Comparison of ENCODE assay signal across 35 mouse cellular contexts in genomic region chr11:31974132-31974531, GRCm38 (mm10). TPM values are rescaled to one million over a fixed set of nuclear protein-coding genes. Genes with fewer than 3 reads are reported as not detected.
"Had no signal": no experiment of that assay in that cellular context is flagged by ENCODE, and none has a peak within 500 bp of the region (broad histone marks: within the 10 kb centered on the region; RNA-seq: fewer than 3 reads in every experiment).

No protein-coding gene starts in this region.

- ATAC-seq: liver, embryonic 12.5 days; liver, postnatal 0 days; lung, postnatal 0 days; midbrain, embryonic 13.5 days; midbrain, embryonic 15.5 days; midbrain, embryonic 16.5 days had no signal

- DNase-seq: left cerebral cortex, postnatal 4 days; liver; liver, embryonic 13.5 days; liver, postnatal 0 days; lung, adult 18-20 months; lung, adult 2 months; lung, postnatal 14 days; lung, postnatal 36 days; midbrain, embryonic 14.5 days had no signal

RNA-seq across cellular contexts. Expression of gene 4930524B15Rik, which starts 8.7 kb away (rescaled TPM):
- total RNA-seq: left cerebral cortex, adult 8-10 months; left cerebral cortex, postnatal 14 days; left cerebral cortex, postnatal 25 days; left cerebral cortex, postnatal 4 days; liver, adult 2 months; megakaryocyte progenitor cell, adult 5-6 weeks; megakaryocyte, adult 5-6 weeks; megakaryocyte-erythroid progenitor cell, adult 5-6 weeks; midbrain, postnatal 0 days; monocyte, adult 5-6 weeks had no signal
- polyA plus RNA-seq: limb, embryonic 12.5 days; limb, embryonic 15.5 days; liver, adult 2 months; liver, embryonic 11.5 days; liver, embryonic 12.5 days; liver, embryonic 13.5 days; liver, embryonic 14.5 days; liver, embryonic 15.5 days; liver, embryonic 16.5 days; liver, postnatal 0 days; lung, embryonic 14.5 days; lung, embryonic 15.5 days; lung, embryonic 16.5 days; macrophage; myocyte; neural tube, embryonic 11.5 days had no signal

RNA-seq across cellular contexts. Expression of gene Nsg2, which starts 26.1 kb away (rescaled TPM):
- polyA plus RNA-seq: liver, postnatal 0 days; macrophage had no signal
